Mouse (Mus musculus) megakaryocyte, embryonic 14.5 days (primary cell): ENCODE results near the gene Sorbs1. TPM values are rescaled to one million over a fixed set of nuclear protein-coding genes. Genes with fewer than 3 reads are reported as not detected.

Experiments
- H3K27me3 ChIP-seq: replicated peaks from 2 replicates; pipeline ENCODE3; 2012; ENCODE audit warnings: inconsistent platforms
- H3K36me3 ChIP-seq: replicated peaks from 2 replicates; pipeline ENCODE3; 2012; ENCODE audit warnings: low read length, inconsistent platforms, mixed read lengths
- H3K4me1 ChIP-seq: 2 replicates; pipeline ENCODE4 v1.6.1; 2012; ENCODE audit warnings: inconsistent platforms
- H3K4me3 ChIP-seq: replicated peaks from 2 replicates; pipeline ENCODE3; 2012; ENCODE audit warnings: moderate library complexity, mild to moderate bottlenecking, inconsistent platforms
- H3K9me3 ChIP-seq: 2 replicates; pipeline ENCODE4 v1.6.1; 2012; ENCODE audit warnings: inconsistent platforms
- FLI1 ChIP-seq: IDR thresholded peaks from 2 replicates; pipeline ENCODE4 v1.6.1; 2012; ENCODE audit warnings: low read length, inconsistent platforms, mixed read lengths
- GATA1 ChIP-seq: IDR thresholded peaks from 3 replicates; pipeline ENCODE4 v1.6.1; 2012; ENCODE audit warnings: mixed read lengths, low read length, inconsistent platforms, borderline replicate concordance
- polyA plus RNA-seq: library from polyadenylated mRNA; stranded (reverse); fragments of >175 nt; gene quantifications from 2 replicates; pipeline ENCODE4 v1.2.3, GENCODE M21; 2012; ENCODE audit warnings: low replicate concordance; ENCODE audit not compliant: insufficient read depth

The Sorbs1 gene
- polyA plus RNA-seq, 1 experiment: 2.7 TPM

GRCm38 (mm10) chr19:40392795-40393392 lies 120.7 kb downstream of the Sorbs1 start:
- Histone ChIP-seq H3K9me3 (no peaks in the 10 kb centered on the region), H3K4me1 (peaks cover 72% of the 10 kb centered on the region), H3K4me3 (no peak overlapping the region), H3K36me3 (peaks cover 13% of the 10 kb centered on the region), H3K27me3 (no peaks in the 10 kb centered on the region)
- no peak for TF ChIP-seq GATA1

GRCm38 (mm10) chr19:40391469-40391868 lies 122.1 kb downstream of the Sorbs1 start:
- Histone ChIP-seq H3K36me3 (peaks cover 14% of the 10 kb centered on the region), H3K9me3 (no peaks in the 10 kb centered on the region), H3K4me1 (peaks cover 62% of the 10 kb centered on the region), H3K4me3 (no peak overlapping the region), H3K27me3 (no peaks in the 10 kb centered on the region)
- TF ChIP-seq GATA1 (no peak), FLI1 (no peak)

GRCm38 (mm10) chr19:40386916-40387315 lies 126.7 kb downstream of the Sorbs1 start:
- Histone ChIP-seq H3K27me3 (no peaks in the 10 kb centered on the region), H3K9me3 (no peaks in the 10 kb centered on the region), H3K36me3 (peaks cover 7% of the 10 kb centered on the region), H3K4me1 (peaks cover 41% of the 10 kb centered on the region), H3K4me3 (no peak overlapping the region)
- no peak for TF ChIP-seq FLI1
- no peak for TF ChIP-seq GATA1

- Histone ChIP-seq H3K9me3 (no peaks in the 10 kb centered on the region), H3K4me1 (peaks cover 52% of the 10 kb centered on the region), H3K4me3 (no peak overlapping the region), H3K36me3 (peaks cover 18% of the 10 kb centered on the region), H3K27me3 (no peaks in the 10 kb centered on the region)
- TF ChIP-seq GATA1 (no peak), FLI1 (no peak)
Measured at GRCm38 (mm10) chr19:40385334-40385733, 128.2 kb downstream of the Sorbs1 start.

- Histone ChIP-seq H3K27me3 (no peaks in the 10 kb centered on the region), H3K9me3 (no peaks in the 10 kb centered on the region), H3K4me3 (no peak overlapping the region), H3K4me1 (peaks cover 59% of the 10 kb centered on the region), H3K36me3 (peaks cover 28% of the 10 kb centered on the region)
- no peak for TF ChIP-seq FLI1
- TF ChIP-seq GATA1: no peak
Measured at GRCm38 (mm10) chr19:40383931-40384330, 129.6 kb downstream of the Sorbs1 start.

- Histone ChIP-seq H3K4me1 (peaks cover 62% of the 10 kb centered on the region), H3K36me3 (peaks cover 47% of the 10 kb centered on the region), H3K4me3 (peak overlapping the region; percentile 10), H3K27me3 (no peaks in the 10 kb centered on the region), H3K9me3 (no peaks in the 10 kb centered on the region)
- no peak for TF ChIP-seq GATA1
- TF ChIP-seq FLI1: no peak
Measured at GRCm38 (mm10) chr19:40380656-40381055, 132.9 kb downstream of the Sorbs1 start.

- Histone ChIP-seq H3K4me1 (peaks cover 65% of the 10 kb centered on the region), H3K4me3 (no peak overlapping the region), H3K27me3 (no peaks in the 10 kb centered on the region), H3K36me3 (peaks cover 47% of the 10 kb centered on the region), H3K9me3 (no peaks in the 10 kb centered on the region)
- TF ChIP-seq GATA1: no peak
- TF ChIP-seq FLI1: no peak
Measured at GRCm38 (mm10) chr19:40380005-40380404, 133.6 kb downstream of the Sorbs1 start.

- Histone ChIP-seq H3K9me3 (no peaks in the 10 kb centered on the region), H3K36me3 (peaks cover 47% of the 10 kb centered on the region), H3K27me3 (no peaks in the 10 kb centered on the region), H3K4me1 (peaks cover 64% of the 10 kb centered on the region), H3K4me3 (no peak overlapping the region)
- TF ChIP-seq FLI1: no peak
- TF ChIP-seq GATA1: no peak
Measured at GRCm38 (mm10) chr19:40379081-40379480, 134.5 kb downstream of the Sorbs1 start.

GRCm38 (mm10) chr19:40377632-40378031 lies 135.9 kb downstream of the Sorbs1 start:
- Histone ChIP-seq H3K9me3 (no peaks in the 10 kb centered on the region), H3K4me1 (peaks cover 53% of the 10 kb centered on the region), H3K27me3 (no peaks in the 10 kb centered on the region), H3K4me3 (no peak overlapping the region), H3K36me3 (peaks cover 52% of the 10 kb centered on the region)
- TF ChIP-seq GATA1 (no peak), FLI1 (no peak)

- Histone ChIP-seq H3K27me3 (no peaks in the 10 kb centered on the region), H3K9me3 (no peaks in the 10 kb centered on the region), H3K4me1 (peaks cover 44% of the 10 kb centered on the region), H3K36me3 (peaks cover 50% of the 10 kb centered on the region), H3K4me3 (no peak overlapping the region)
- TF ChIP-seq FLI1 (no peak), GATA1 (no peak)
Measured at GRCm38 (mm10) chr19:40376566-40377281, 136.9 kb downstream of the Sorbs1 start.
